Mouse (Mus musculus): ENCODE measurements around the gene Gcnt2. TPM values are rescaled to one million over a fixed set of nuclear protein-coding genes. Genes with fewer than 3 reads are reported as not detected.

The Gcnt2 gene
- polyA plus RNA-seq, 1 experiment, result 4.2 TPM

GRCm38 (mm10) chr13:40851281-40851680, 8.3 kb upstream of the Gcnt2 start:
- TF ChIP-seq CTCF (IDR thresholded peaks at IDR 0.05; ENCODE audit: borderline replicate concordance, extremely low read depth, insufficient read depth, insufficient read length) (no peak), POLR2A (IDR thresholded peaks at IDR 0.05; ENCODE audit: borderline replicate concordance, extremely low read depth, insufficient read depth, insufficient read length, poor library complexity, severe bottlenecking) (no peak)
- DNase-seq (ENCODE audit: low read depth), result no peak

GRCm38 (mm10) chr13:40851961-40852360, 7.6 kb upstream of the Gcnt2 start:
- DNase-seq (ENCODE audit: low read depth), result no peak
- TF ChIP-seq CTCF (IDR thresholded peaks at IDR 0.05; ENCODE audit: borderline replicate concordance, extremely low read depth, insufficient read depth, insufficient read length) (no peak), POLR2A (IDR thresholded peaks at IDR 0.05; ENCODE audit: borderline replicate concordance, extremely low read depth, insufficient read depth, insufficient read length, poor library complexity, severe bottlenecking) (no peak)

DNA sequence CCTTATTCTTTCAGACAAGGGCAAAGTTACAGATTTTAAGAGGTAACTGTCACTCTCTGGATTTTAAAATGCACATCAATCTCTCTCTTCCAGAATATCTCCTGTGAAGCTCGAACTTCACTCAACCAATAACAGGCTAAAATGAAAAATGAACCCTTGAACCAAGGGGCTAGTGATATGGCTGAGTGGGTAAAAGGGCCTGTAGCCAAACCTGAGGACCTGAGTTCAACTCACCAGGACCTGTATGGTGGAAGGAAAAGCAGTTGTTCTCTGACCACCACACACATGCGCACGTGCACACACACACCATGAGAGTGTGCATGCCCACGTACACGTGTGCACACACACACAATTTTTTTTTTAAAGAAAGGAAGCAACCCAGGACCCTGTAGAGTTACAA, 6.8 kb upstream of the Gcnt2 start:
- TF ChIP-seq POLR2A (IDR thresholded peaks at IDR 0.05; ENCODE audit: borderline replicate concordance, extremely low read depth, insufficient read depth, insufficient read length, poor library complexity, severe bottlenecking), result no peak
- TF ChIP-seq CTCF (IDR thresholded peaks at IDR 0.05; ENCODE audit: borderline replicate concordance, extremely low read depth, insufficient read depth, insufficient read length), result no peak
- DNase-seq (ENCODE audit: low read depth), result no peak

GRCm38 (mm10) chr13:40853842-40854241, 5.7 kb upstream of the Gcnt2 start:
- TF ChIP-seq POLR2A (IDR thresholded peaks at IDR 0.05; ENCODE audit: borderline replicate concordance, extremely low read depth, insufficient read depth, insufficient read length, poor library complexity, severe bottlenecking) (no peak), CTCF (IDR thresholded peaks at IDR 0.05; ENCODE audit: borderline replicate concordance, extremely low read depth, insufficient read depth, insufficient read length) (no peak)
- no peak for DNase-seq (ENCODE audit: low read depth)

- DNase-seq (ENCODE audit: low read depth), result peak; percentile 78
Measured at GRCm38 (mm10) chr13:40854451-40855058, 5.0 kb upstream of the Gcnt2 start.

GRCm38 (mm10) chr13:40855266-40855665, 4.3 kb upstream of the Gcnt2 start:
- no peak for DNase-seq (ENCODE audit: low read depth)
- TF ChIP-seq POLR2A (IDR thresholded peaks at IDR 0.05; ENCODE audit: borderline replicate concordance, extremely low read depth, insufficient read depth, insufficient read length, poor library complexity, severe bottlenecking) (no peak), CTCF (IDR thresholded peaks at IDR 0.05; ENCODE audit: borderline replicate concordance, extremely low read depth, insufficient read depth, insufficient read length) (no peak)

More at GRCm38 (mm10) chr13:40854451-40855058, 5.0 kb upstream of the Gcnt2 start:
- TF ChIP-seq POLR2A (IDR thresholded peaks at IDR 0.05; ENCODE audit: borderline replicate concordance, extremely low read depth, insufficient read depth, insufficient read length, poor library complexity, severe bottlenecking) (no peak), CTCF (IDR thresholded peaks at IDR 0.05; ENCODE audit: borderline replicate concordance, extremely low read depth, insufficient read depth, insufficient read length) (no peak)

DNA sequence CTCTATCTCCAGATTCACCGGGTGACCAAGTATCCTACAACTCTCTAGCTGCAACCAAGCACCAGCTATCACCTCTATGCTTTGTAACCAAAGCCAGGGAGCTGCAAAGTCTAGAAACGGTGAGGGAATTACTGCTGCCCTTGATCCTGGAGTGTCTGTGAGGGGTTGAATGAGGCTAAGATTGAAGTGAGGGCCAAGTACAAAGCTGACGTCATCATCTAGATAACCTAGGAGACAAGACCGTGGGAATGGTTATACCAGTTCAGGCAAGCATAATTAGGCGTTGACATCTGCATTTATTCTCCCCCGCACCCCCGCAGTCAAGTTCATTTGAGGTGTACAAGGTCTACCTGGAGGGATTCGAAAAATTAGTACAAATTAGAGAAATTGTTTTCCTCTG, 2.8 kb upstream of the Gcnt2 start:
- DNase-seq (ENCODE audit: low read depth), result no peak
- TF ChIP-seq POLR2A (IDR thresholded peaks at IDR 0.05; ENCODE audit: borderline replicate concordance, extremely low read depth, insufficient read depth, insufficient read length, poor library complexity, severe bottlenecking) (no peak), CTCF (IDR thresholded peaks at IDR 0.05; ENCODE audit: borderline replicate concordance, extremely low read depth, insufficient read depth, insufficient read length) (no peak)

GRCm38 (mm10) chr13:40857281-40857818, 2.2 kb upstream of the Gcnt2 start:
- no peak for TF ChIP-seq POLR2A (IDR thresholded peaks at IDR 0.05; ENCODE audit: borderline replicate concordance, extremely low read depth, insufficient read depth, insufficient read length, poor library complexity, severe bottlenecking)
- no peak for TF ChIP-seq CTCF (IDR thresholded peaks at IDR 0.05; ENCODE audit: borderline replicate concordance, extremely low read depth, insufficient read depth, insufficient read length)
- DNase-seq (ENCODE audit: low read depth), result no peak

DNA sequence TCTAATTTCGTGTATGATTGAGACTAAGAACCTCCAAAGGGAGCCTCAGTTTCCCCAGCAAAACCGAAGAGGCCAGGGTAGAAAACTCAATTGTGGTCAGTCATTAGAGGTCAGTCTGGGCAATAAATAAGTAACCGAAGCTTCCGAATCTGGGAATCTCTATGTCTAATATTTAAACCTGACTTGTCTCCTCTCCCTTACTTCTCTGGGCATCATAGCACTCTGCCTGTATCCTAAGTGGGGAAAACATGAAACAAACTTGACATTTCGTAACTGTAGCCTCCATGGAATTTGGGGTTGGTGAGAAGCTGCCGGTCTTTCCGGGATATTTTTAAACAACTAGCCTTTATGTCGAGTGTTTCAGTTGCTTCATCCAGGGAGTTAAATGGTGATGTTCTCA, 329 bp upstream of the Gcnt2 start:
- DNase-seq (ENCODE audit: low read depth), result no peak
- TF ChIP-seq POLR2A (IDR thresholded peaks at IDR 0.05; ENCODE audit: borderline replicate concordance, extremely low read depth, insufficient read depth, insufficient read length, poor library complexity, severe bottlenecking) (no peak), CTCF (IDR thresholded peaks at IDR 0.05; ENCODE audit: borderline replicate concordance, extremely low read depth, insufficient read depth, insufficient read length) (no peak)

DNA sequence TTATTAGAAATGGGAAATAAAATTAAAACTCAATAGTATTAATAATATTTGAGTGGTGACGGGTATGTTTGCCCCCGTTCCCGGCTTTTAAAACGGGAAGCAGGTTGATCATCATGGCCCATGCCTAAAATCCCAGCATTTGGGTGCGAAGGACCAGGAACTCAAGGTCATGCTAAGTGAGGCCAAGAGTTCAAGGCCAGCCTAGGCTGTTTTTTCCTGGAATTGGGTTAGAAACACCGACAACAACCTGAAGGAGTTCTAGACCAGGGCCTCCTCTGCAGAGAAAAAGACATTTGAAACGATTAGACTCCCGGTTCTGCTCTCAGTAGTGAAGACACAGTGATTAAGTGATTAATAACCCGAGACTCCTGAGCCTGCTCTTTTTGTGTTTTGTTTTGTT, 3.5 kb downstream of the Gcnt2 start:
- DNase-seq (ENCODE audit: low read depth), result no peak
- TF ChIP-seq CTCF (IDR thresholded peaks at IDR 0.05; ENCODE audit: borderline replicate concordance, extremely low read depth, insufficient read depth, insufficient read length) (no peak), POLR2A (IDR thresholded peaks at IDR 0.05; ENCODE audit: borderline replicate concordance, extremely low read depth, insufficient read depth, insufficient read length, poor library complexity, severe bottlenecking) (no peak)

GRCm38 (mm10) chr13:40868844-40869587, 9.5 kb downstream of the Gcnt2 start:
- no peak for TF ChIP-seq POLR2A (IDR thresholded peaks at IDR 0.05; ENCODE audit: borderline replicate concordance, extremely low read depth, insufficient read depth, insufficient read length, poor library complexity, severe bottlenecking)
- TF ChIP-seq CTCF (IDR thresholded peaks at IDR 0.05; ENCODE audit: borderline replicate concordance, extremely low read depth, insufficient read depth, insufficient read length), result no peak
- no peak for DNase-seq (ENCODE audit: low read depth)

Measured in brain, embryonic 14.5 days (tissue).